Mouse (Mus musculus): ENCODE data around the gene Olfr1162. TPM values are rescaled to one million over a fixed set of nuclear protein-coding genes. Genes with fewer than 3 reads are reported as not detected.
"Not testable (repeated sequence)": the region's sequence is repeated elsewhere in the genome, so short reads cannot be mapped to it uniquely, and the experiment has no call there.

Gene Olfr1162
- polyA plus RNA-seq (2015; fragmentation: Nextera tagmentation; extraction: Ambion mirVana), result 0.12 TPM in 1 of 2 replicates, not detected in the other

DNA sequence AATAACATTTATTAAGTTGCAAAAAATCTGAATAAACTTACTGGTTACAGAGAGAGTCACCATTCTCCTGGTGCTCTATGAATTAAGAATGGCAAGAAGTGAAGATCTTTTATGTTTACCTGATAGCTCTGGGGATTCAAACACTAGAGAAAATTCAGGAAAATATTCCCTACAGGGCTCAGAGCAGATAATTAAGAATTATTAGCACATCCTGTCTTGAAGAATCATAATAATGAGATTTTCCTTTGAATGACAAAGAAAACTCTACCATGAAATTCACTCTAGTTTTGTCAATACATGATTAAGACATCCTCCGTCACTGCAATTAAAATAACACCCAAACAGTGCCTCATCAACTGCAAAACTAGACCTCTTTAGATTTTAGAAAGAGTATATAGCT is at the start of gene Olfr1162:
Gene Olfr1162 (minus strand): TSS at position 101 of the 400 bp plus-strand sequence.
- no peaks in the 10 kb centered on the region for H3K36me3 ChIP-seq
- no peak within 1 kb of the TSS for H3K4me3 ChIP-seq (replicated peaks)
- H3K27ac ChIP-seq (replicated peaks), result no peak within 1 kb of the TSS
- WGBS, result 71% methylated on average over 1 of the region's 1 CpGs
- no peaks in the 10 kb centered on the region for H3K27me3 ChIP-seq
- no peak within 1 kb of the TSS for H3K9ac ChIP-seq
- no peaks in the 10 kb centered on the region for H3K4me1 ChIP-seq
- no peak for ATAC-seq (ENCODE audit: insufficient number of reproducible peaks, low FRiP score, low TSS enrichment, low read depth)
- H3K4me2 ChIP-seq (replicated peaks), result no peak within 1 kb of the TSS
- no peaks in the 10 kb centered on the region for H3K9me3 ChIP-seq (replicated peaks)

DNA sequence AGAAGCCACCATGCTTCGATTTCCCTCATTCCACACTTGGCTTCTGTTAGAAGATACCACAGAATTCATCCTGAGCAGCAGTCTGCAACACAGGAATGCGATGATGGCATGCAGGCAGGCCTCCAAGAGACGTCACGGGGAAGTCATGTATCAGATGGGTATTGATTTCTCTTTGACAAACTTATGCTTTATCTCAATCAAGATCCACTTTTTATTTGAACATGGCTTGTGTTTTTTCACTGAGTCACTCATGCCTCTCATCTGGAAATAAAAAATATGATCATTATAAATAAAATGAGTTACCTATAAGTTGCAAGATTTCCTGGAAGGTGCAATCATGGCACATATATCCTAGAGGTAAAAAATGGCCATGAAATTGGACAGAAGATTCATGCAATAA is 42.9 kb upstream of the Olfr1162 start, which contains the start of gene Olfr1164:
Gene Olfr1164 (minus strand): TSS at position 101 of the 400 bp plus-strand sequence.
- H3K27ac ChIP-seq (replicated peaks), result no peak within 1 kb of the TSS
- ATAC-seq (ENCODE audit: insufficient number of reproducible peaks, low FRiP score, low TSS enrichment, low read depth), result no peak
- H3K9me3 ChIP-seq (replicated peaks), result no peaks in the 10 kb centered on the region
- H3K27me3 ChIP-seq, result no peaks in the 10 kb centered on the region
- H3K36me3 ChIP-seq, result no peaks in the 10 kb centered on the region
- H3K4me3 ChIP-seq (replicated peaks), result no peak within 1 kb of the TSS
- no peak within 1 kb of the TSS for H3K4me2 ChIP-seq (replicated peaks)
- no peak within 1 kb of the TSS for H3K9ac ChIP-seq
- 59% methylated on average over 4 of the region's 4 CpGs for WGBS
- no peaks in the 10 kb centered on the region for H3K4me1 ChIP-seq

DNA sequence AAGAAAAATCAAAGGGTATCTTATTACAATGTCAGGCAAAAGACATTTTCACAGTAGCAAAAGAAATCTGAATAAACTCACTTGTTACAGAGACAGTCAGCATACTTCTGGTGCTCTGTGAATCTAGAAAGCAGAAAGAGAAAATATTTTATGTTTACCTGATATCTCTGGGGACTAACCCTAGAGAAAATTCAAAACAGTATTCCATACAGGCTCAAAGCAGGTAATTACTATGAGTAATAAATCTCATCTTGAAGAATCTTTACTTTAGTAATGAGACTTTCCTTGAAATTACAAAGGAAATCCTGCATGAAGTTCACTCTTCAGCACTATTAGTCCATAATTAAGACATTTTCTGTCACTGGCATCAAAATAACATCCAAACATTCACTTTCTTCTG is 20.8 kb upstream of the Olfr1162 start, which contains the start of gene Olfr1163:
Gene Olfr1163 (minus strand): TSS at position 101 of the 400 bp plus-strand sequence.
- Histone ChIP-seq H3K27ac (replicated peaks) (no peak within 1 kb of the TSS), H3K4me3 (replicated peaks) (no peak within 1 kb of the TSS), H3K36me3 (no peaks in the 10 kb centered on the region), H3K4me2 (replicated peaks) (no peak within 1 kb of the TSS), H3K9me3 (replicated peaks) (no peaks in the 10 kb centered on the region), H3K9ac (no peak within 1 kb of the TSS), H3K4me1 (no peaks in the 10 kb centered on the region), H3K27me3 (no peaks in the 10 kb centered on the region)
- ATAC-seq (ENCODE audit: insufficient number of reproducible peaks, low FRiP score, low TSS enrichment, low read depth), result no peak

DNA sequence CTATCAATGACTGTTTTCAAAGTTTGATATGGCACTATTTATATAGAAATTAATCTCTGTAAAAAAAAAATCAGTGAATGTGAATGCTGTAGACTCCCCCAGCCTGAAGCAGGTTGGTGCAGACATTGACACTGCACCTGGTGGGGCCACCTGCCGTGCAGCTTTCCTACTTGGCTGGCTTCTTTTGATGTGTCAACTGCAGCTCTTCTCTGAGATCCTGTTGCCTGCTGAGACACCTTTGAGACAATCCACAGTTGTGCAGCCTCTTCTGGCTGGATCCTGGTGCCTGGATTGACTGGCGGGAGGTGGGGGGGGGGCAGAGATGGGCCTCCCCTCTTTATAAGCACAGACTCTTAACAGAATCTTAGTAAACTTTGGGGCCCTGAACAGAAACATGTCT is 12.7 kb upstream of the Olfr1162 start:
- no peaks in the 10 kb centered on the region for H3K27me3 ChIP-seq
- H3K4me3 ChIP-seq (replicated peaks), result no peak overlapping the region
- H3K27ac ChIP-seq (replicated peaks), result no peak overlapping the region
- H3K9ac ChIP-seq, result no peak overlapping the region
- no peak overlapping the region for H3K4me2 ChIP-seq (replicated peaks)
- H3K36me3 ChIP-seq, result no peaks in the 10 kb centered on the region
- 86% methylated on average over 2 of the region's 2 CpGs for WGBS
- ATAC-seq (ENCODE audit: insufficient number of reproducible peaks, low FRiP score, low TSS enrichment, low read depth), result no peak
- no peaks in the 10 kb centered on the region for H3K4me1 ChIP-seq
- no peaks in the 10 kb centered on the region for H3K9me3 ChIP-seq (replicated peaks)

DNA sequence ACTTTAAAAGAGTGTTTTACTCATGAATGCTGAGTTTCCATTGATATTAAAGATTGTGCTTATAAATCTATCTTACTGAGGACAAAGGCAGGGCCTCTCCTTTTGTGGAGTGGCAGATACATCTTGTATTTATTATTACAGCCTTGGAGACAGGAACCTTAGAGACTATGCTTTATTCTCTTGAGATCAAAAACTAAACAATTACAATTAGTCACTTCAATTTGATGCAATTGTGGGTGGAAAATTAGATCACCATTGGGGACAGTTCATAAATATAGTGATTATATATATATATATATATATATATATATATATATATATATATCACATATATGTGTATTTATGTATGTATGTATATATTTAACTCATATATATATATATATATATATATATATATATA is 13.3 kb downstream of the Olfr1162 start, which contains the start of gene Olfr73:
Gene Olfr73 (minus strand): TSS at position 101 of the 400 bp plus-strand sequence.
- ATAC-seq (ENCODE audit: insufficient number of reproducible peaks, low FRiP score, low TSS enrichment, low read depth), result no peak
- no peaks in the 10 kb centered on the region for H3K36me3 ChIP-seq

DNA sequence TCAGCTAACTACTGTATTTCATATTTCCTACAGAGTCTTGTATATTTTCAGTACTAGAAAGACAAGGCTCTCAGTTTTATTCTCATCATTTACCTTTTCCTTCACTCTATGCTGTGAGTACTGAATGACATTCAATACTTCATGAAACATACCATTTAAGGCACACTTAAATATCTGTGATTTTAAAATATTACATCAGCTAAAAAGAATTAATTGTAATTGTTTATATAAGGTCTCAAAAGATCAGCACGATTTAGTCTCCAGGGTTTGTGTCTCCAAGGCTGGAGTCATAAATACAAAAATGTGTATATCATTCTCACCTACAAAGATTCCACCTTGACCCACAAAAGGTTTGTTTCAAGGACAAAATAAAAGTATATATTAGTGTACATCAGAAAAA is 28.5 kb downstream of the Olfr1162 start, which contains the start of gene Olfr1161:
Gene Olfr1161 (plus strand): TSS at position 301 of the 400 bp plus-strand sequence.
- H3K4me3 ChIP-seq (replicated peaks); H3K4me2 ChIP-seq (replicated peaks); H3K4me1 ChIP-seq; H3K27me3 ChIP-seq; H3K9ac ChIP-seq; H3K36me3 ChIP-seq; H3K27ac ChIP-seq (replicated peaks); ATAC-seq (ENCODE audit: insufficient number of reproducible peaks, low FRiP score, low TSS enrichment, low read depth); H3K9me3 ChIP-seq (replicated peaks): not testable (repeated sequence)
- WGBS, result 80% methylated on average over 1 of the region's 1 CpGs

More for the DNA sequence above, 13.3 kb downstream of the Olfr1162 start, which contains the start of gene Olfr73:
- H3K27me3 ChIP-seq, result no peaks in the 10 kb centered on the region
- no peaks in the 10 kb centered on the region for H3K4me1 ChIP-seq
- H3K27ac ChIP-seq (replicated peaks), result no peak within 1 kb of the TSS
- H3K4me2 ChIP-seq (replicated peaks), result no peak within 1 kb of the TSS
- no peaks in the 10 kb centered on the region for H3K9me3 ChIP-seq (replicated peaks)
- H3K4me3 ChIP-seq (replicated peaks), result no peak within 1 kb of the TSS
- H3K9ac ChIP-seq, result no peak within 1 kb of the TSS

DNA sequence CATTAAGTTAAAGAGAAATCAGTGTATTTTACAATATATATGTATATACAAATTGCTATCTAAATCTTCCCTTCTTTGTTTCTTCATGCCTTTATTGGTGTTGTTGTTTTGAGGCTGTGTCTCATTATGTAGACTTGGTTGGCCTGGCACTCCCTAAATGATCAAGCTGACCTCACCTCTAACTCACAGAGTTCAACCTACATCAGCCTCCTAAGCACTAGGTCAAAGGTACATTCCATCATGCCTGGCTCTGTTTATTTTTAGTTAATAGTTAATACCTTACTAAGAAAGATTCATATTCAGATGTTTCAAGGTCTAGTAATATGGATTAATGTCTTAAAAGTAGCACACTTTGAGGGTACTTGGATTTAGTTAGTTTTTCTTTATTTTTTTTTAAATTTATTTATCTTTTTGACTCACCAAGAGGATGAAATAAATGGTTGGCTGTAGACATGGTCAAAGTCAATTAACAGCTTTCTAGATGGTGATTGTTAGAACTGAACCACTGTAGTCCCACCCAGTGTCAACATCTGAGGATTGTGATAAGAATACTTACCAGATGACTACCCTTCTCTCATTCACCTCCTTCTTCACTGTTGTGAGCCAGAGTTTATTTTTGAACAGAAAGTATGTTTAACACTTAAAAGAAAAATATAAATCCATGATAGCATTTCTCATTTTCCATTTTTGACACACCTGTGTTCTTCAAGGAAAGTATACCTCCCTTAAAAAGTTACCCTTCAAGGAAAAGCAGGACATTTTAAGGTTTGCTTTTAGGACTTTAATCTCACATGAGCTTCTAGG is 43.2 kb downstream of the Olfr1162 start, which contains the start of gene Olfr1160:
Gene Olfr1160 (minus strand): TSS at position 754 of the 804 bp plus-strand sequence.
- Histone ChIP-seq H3K4me2 (replicated peaks) (no peak within 1 kb of the TSS), H3K27me3 (no peaks in the 10 kb centered on the region), H3K27ac (replicated peaks) (no peak within 1 kb of the TSS), H3K4me3 (replicated peaks) (no peak within 1 kb of the TSS), H3K36me3 (no peaks in the 10 kb centered on the region), H3K4me1 (no peaks in the 10 kb centered on the region), H3K9ac (no peak within 1 kb of the TSS), H3K9me3 (replicated peaks) (no peaks in the 10 kb centered on the region)
- ATAC-seq (ENCODE audit: insufficient number of reproducible peaks, low FRiP score, low TSS enrichment, low read depth), result no peak

Other genes starting within 250 kb of the Olfr1162 start
- not detected in 2 replicates for gene Olfr1145, start 241.3 kb downstream of the Olfr1162 start, polyA plus RNA-seq (2015; fragmentation: Nextera tagmentation; extraction: Ambion mirVana)
- not detected in 2 replicates for gene Olfr1148, start 220.6 kb downstream of the Olfr1162 start, polyA plus RNA-seq (2015; fragmentation: Nextera tagmentation; extraction: Ambion mirVana)
- 0.04 TPM in 1 of 2 replicates, not detected in the other for gene Olfr1150-ps1, start 207.1 kb downstream of the Olfr1162 start, polyA plus RNA-seq (2015; fragmentation: Nextera tagmentation; extraction: Ambion mirVana)
- gene Olfr1151, start 195.3 kb downstream of the Olfr1162 start, polyA plus RNA-seq (2015; fragmentation: Nextera tagmentation; extraction: Ambion mirVana), result not detected in 2 replicates
- 0.05 TPM in 1 of 2 replicates, not detected in the other for gene Olfr1152, start 184.6 kb downstream of the Olfr1162 start, polyA plus RNA-seq (2015; fragmentation: Nextera tagmentation; extraction: Ambion mirVana)
- not detected in 2 replicates for gene Olfr1153, start 156.2 kb downstream of the Olfr1162 start, polyA plus RNA-seq (2015; fragmentation: Nextera tagmentation; extraction: Ambion mirVana)
- not detected in 2 replicates for gene Olfr1154, start 146.0 kb downstream of the Olfr1162 start, polyA plus RNA-seq (2015; fragmentation: Nextera tagmentation; extraction: Ambion mirVana)
- 0.17 TPM in 1 of 2 replicates, not detected in the other for gene Olfr1155, start 106.0 kb downstream of the Olfr1162 start, polyA plus RNA-seq (2015; fragmentation: Nextera tagmentation; extraction: Ambion mirVana)
- 0.07 TPM in 1 of 2 replicates, not detected in the other for gene Olfr1156, start 98.0 kb downstream of the Olfr1162 start, polyA plus RNA-seq (2015; fragmentation: Nextera tagmentation; extraction: Ambion mirVana)
- 0.03 TPM in 1 of 2 replicates, not detected in the other for gene Olfr1157, start 82.8 kb downstream of the Olfr1162 start, polyA plus RNA-seq (2015; fragmentation: Nextera tagmentation; extraction: Ambion mirVana)
- gene Olfr74, start 76.5 kb downstream of the Olfr1162 start, polyA plus RNA-seq (2015; fragmentation: Nextera tagmentation; extraction: Ambion mirVana), result not detected in 2 replicates
- not detected in 2 replicates for gene Olfr1158, start 61.0 kb downstream of the Olfr1162 start, polyA plus RNA-seq (2015; fragmentation: Nextera tagmentation; extraction: Ambion mirVana)
- 0.17 TPM in 1 of 2 replicates, not detected in the other for gene Olfr1160, start 42.9 kb downstream of the Olfr1162 start, polyA plus RNA-seq (2015; fragmentation: Nextera tagmentation; extraction: Ambion mirVana)
- gene Olfr1161, start 28.4 kb downstream of the Olfr1162 start, polyA plus RNA-seq (2015; fragmentation: Nextera tagmentation; extraction: Ambion mirVana), result not detected in 2 replicates
- gene Olfr73, start 13.4 kb downstream of the Olfr1162 start, polyA plus RNA-seq (2015; fragmentation: Nextera tagmentation; extraction: Ambion mirVana), result 0.11 and 0.18 TPM in 2 replicates
- gene Olfr1163, start 20.7 kb upstream of the Olfr1162 start, polyA plus RNA-seq (2015; fragmentation: Nextera tagmentation; extraction: Ambion mirVana), result not detected in 2 replicates
- gene Olfr1164, start 42.8 kb upstream of the Olfr1162 start, polyA plus RNA-seq (2015; fragmentation: Nextera tagmentation; extraction: Ambion mirVana), result not detected in 2 replicates
- not detected in 2 replicates for gene Olfr1166, start 77.1 kb upstream of the Olfr1162 start, polyA plus RNA-seq (2015; fragmentation: Nextera tagmentation; extraction: Ambion mirVana)
- not detected in 2 replicates for gene Olfr1167, start 104.1 kb upstream of the Olfr1162 start, polyA plus RNA-seq (2015; fragmentation: Nextera tagmentation; extraction: Ambion mirVana)
- gene Olfr1168, start 130.8 kb upstream of the Olfr1162 start, polyA plus RNA-seq (2015; fragmentation: Nextera tagmentation; extraction: Ambion mirVana), result not detected in 2 replicates
- not detected in 2 replicates for gene Olfr1170, start 177.2 kb upstream of the Olfr1162 start, polyA plus RNA-seq (2015; fragmentation: Nextera tagmentation; extraction: Ambion mirVana)
- not detected in 2 replicates for gene Olfr1173, start 228.7 kb upstream of the Olfr1162 start, polyA plus RNA-seq (2015; fragmentation: Nextera tagmentation; extraction: Ambion mirVana)